Mouse (Mus musculus) brain, embryonic 14.5 days (tissue): ENCODE results near the gene Shcbp1l.

Source experiments
- CTCF ChIP-seq: fragments of 200-500 bp; IDR thresholded peaks from 2 replicates; pipeline ENCODE4 v1.5.1; 2012; ENCODE audit warnings: inconsistent platforms, mild to moderate bottlenecking, moderate library complexity, borderline replicate concordance; ENCODE audit not compliant: insufficient read depth, insufficient read length; ENCODE audit errors: extremely low read depth
- POLR2A ChIP-seq: fragments of 200-500 bp; IDR thresholded peaks from 2 replicates; pipeline ENCODE4 v1.6.1; 2012; ENCODE audit warnings: mild to moderate bottlenecking, inconsistent platforms, borderline replicate concordance; ENCODE audit not compliant: poor library complexity, insufficient read depth, insufficient read length, severe bottlenecking; ENCODE audit errors: extremely low read depth

- TF ChIP-seq CTCF, result no peak
- TF ChIP-seq POLR2A, result no peak
Observed at GRCm38 (mm10) chr1:153432329-153432728, 7.4 kb downstream of the Shcbp1l start.
